Mouse (Mus musculus): ENCODE results near the gene Cep112. TPM values are rescaled to one million over a fixed set of nuclear protein-coding genes. Genes with fewer than 3 reads are reported as not detected.

Gene Cep112
- total RNA-seq, 2 experiments from 2014 or later: 8.3 to 12.8 TPM

GRCm38 (mm10) chr11:108757626-108758430, 332.8 kb downstream of the Cep112 start:
- DNase-seq (ENCODE audit: low spot score in 2 of 2): peak; percentile 24 to 38
- intact Hi-C loops (cut with DNase I): no loop called here

- intact Hi-C loops (cut with DNase I): no loop called here
- DNase-seq (ENCODE audit: low spot score in 2 of 2): no peak
These were observed 345.1 kb downstream of the Cep112 start for GRCm38 (mm10) chr11:108770064-108770463.

- DNase-seq (ENCODE audit: low spot score in 2 of 2): no peak
- intact Hi-C loops (cut with DNase I): no loop called here
These were observed 349.2 kb downstream of the Cep112 start for GRCm38 (mm10) chr11:108774019-108774670.

DNA sequence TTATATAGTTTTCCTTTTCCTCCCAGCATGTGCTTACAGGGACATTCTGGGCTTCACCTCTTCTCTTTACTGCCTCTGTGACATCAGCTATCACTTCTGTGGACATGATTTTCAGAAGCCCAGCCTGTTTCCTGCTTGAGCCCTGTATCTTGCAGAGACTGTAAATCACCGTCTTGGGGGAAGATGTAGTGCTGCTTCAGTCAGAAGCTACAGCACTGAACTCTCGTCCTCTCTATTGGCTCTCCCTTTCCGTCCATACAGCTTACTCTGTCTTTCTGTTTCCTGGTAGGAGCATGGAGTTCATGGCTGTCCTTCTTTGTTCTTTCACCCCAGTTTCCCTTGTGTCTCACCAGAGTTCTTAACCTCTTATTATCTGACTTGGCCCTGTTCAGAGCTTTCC, 352.2 kb downstream of the Cep112 start:
- intact Hi-C loops (cut with DNase I): no loop called here
- no peak for DNase-seq (ENCODE audit: low spot score in 2 of 2)

- intact Hi-C loops (cut with DNase I): no loop called here
- no peak for DNase-seq (ENCODE audit: low spot score in 2 of 2)
These were observed 355.6 kb downstream of the Cep112 start for GRCm38 (mm10) chr11:108780271-108781250.

GRCm38 (mm10) chr11:108798398-108798797, 373.4 kb downstream of the Cep112 start:
- DNase-seq (ENCODE audit: low spot score in 2 of 2): no peak
- intact Hi-C loops (cut with DNase I): no loop called here

DNA sequence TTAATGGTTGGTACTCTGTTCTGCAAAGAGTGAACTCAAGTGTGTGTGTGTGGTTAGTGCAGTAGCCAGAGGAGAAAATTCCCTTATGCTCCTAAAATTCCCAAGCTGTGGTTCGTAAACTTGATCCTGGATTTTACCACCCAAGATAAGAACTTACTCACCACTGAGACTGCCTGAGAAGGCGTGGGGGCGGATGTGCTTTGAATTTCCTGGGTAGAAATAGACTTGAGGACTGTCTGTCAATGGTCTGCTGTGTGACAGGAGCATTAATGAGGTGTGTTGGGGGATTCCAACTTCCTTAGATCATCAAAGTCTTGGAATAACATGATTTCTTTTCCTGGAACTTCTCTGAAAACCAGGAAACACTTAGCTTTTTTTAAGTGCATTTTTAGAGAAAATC, 374.7 kb downstream of the Cep112 start:
- intact Hi-C loops (cut with DNase I): no loop called here
- DNase-seq (ENCODE audit: low spot score in 2 of 2): peak in 1 of 2 experiments; percentile 7

GRCm38 (mm10) chr11:108804030-108804429, 379.0 kb downstream of the Cep112 start:
- intact Hi-C loops (cut with DNase I): no loop called here
- no peak for DNase-seq (ENCODE audit: low spot score in 2 of 2)

- intact Hi-C loops (cut with DNase I): no loop called here
- DNase-seq (ENCODE audit: low spot score in 2 of 2): no peak
These were observed 381.0 kb downstream of the Cep112 start for GRCm38 (mm10) chr11:108805947-108806346.

DNA sequence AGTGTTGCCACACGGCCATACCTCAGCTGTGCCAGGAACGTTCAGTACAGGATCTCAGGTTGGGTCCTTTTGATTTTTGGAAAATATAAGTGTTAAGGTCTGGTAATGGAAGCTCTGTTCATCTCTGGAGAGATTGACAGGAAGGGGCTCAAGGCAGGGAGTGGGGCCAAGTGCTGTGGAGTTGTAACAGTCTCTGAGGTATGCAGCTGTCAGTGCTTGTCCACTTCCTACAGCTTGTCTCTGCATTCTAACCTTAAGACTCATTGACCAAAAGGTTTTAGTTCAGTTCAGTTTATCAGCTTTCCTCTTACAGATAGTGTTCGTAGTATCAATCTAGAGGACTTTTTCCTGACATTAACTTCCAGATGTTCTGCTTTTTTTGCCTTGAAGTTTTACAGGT, 384.6 kb downstream of the Cep112 start:
- intact Hi-C loops (cut with DNase I): no loop called here
- no peak for DNase-seq (ENCODE audit: low spot score in 2 of 2)

- intact Hi-C loops (cut with DNase I): no loop called here
- no peak for DNase-seq (ENCODE audit: low spot score in 2 of 2)
These were observed 396.8 kb downstream of the Cep112 start for GRCm38 (mm10) chr11:108821771-108822170.

GRCm38 (mm10) chr11:108822257-108822656, 397.3 kb downstream of the Cep112 start:
- intact Hi-C loops (cut with DNase I): no loop called here
- no peak for DNase-seq (ENCODE audit: low spot score in 2 of 2)

- intact Hi-C loops (cut with DNase I): no loop called here
- DNase-seq (ENCODE audit: low spot score in 2 of 2): no peak
These were observed 402.3 kb downstream of the Cep112 start for GRCm38 (mm10) chr11:108827321-108827720.

DNA sequence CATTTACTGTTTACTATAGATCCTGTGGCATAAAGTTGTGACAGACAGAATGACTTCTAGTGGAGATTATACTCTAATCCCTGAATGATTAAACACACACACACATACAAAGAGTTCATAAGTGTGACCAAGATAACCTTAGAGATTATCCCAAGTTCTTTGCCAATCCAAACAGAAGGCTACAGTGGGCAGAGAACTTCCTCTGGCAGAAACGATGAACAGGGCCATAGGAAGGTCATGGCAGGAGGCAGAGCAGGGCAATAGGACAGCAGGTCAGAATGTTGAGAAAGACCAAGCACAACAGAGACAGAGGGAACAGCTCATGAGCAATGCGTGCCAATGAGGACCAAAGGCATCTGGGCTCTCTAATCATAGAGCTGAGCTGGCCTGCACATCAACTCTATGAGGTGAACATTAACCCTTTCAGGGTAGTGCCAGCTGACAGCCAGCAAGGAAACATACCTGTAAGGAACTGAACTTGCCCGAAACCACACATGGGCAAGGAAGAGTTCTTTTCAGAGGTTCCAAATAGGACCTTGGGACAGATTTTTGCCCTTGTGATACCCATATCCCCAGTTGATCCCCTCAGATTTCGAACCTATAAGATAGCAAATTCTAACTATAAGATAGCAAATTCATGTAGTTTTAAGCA, 403.5 kb downstream of the Cep112 start:
- intact Hi-C loops (cut with DNase I): no loop called here
- DNase-seq (ENCODE audit: low spot score in 2 of 2): no peak

- DNase-seq (ENCODE audit: low spot score in 2 of 2): no peak
- intact Hi-C loops (cut with DNase I): no loop called here
These were observed 411.7 kb downstream of the Cep112 start for GRCm38 (mm10) chr11:108836706-108837105.

GRCm38 (mm10) chr11:108840195-108840594, 415.2 kb downstream of the Cep112 start:
- DNase-seq (ENCODE audit: low spot score in 2 of 2): no peak
- intact Hi-C loops (cut with DNase I): no loop called here

DNA sequence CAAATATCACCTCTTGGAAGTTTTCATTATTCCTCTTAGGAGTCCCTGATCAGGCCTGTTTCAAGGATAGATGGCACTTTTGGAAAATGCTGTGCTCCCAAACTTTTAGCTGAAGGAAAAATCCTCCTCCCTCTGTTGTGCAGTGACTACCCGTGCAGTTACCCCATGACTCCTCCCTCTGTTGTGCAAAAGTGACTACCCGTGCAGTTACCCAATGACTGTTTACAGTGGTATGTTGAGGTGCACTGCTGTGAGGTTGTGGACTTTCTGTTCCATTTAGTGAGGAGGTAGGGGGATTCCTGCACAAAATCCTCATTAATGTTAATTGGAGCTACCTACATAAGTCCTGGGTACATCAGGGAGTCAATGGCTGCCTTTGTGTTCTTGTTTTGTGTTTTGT, 417.8 kb downstream of the Cep112 start:
- no peak for DNase-seq (ENCODE audit: low spot score in 2 of 2)
- intact Hi-C loops (cut with DNase I): no loop called here

GRCm38 (mm10) chr11:108845971-108846370, 421.0 kb downstream of the Cep112 start:
- intact Hi-C loops (cut with DNase I): no loop called here
- DNase-seq (ENCODE audit: low spot score in 2 of 2): no peak

DNA sequence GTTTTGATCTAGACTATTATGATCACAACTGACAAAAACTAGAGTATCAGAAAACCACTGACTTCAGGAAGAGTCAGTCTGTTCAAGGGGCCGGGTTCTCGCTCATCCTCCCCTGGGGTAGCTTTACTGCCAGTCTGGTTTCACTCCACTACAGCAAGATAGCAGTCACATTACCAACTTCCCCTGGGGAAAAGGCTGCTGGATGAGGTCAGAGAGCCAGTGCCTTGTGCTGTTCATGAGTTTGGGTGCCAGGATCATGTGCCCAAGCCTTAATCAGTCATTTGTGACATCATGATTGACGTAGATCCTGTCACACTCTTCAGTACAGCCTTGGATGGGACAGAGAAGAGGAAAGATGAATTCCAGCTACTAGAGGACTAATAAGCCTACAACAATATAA, 421.5 kb downstream of the Cep112 start:
- no peak for DNase-seq (ENCODE audit: low spot score in 2 of 2)
- intact Hi-C loops (cut with DNase I): no loop called here

DNA sequence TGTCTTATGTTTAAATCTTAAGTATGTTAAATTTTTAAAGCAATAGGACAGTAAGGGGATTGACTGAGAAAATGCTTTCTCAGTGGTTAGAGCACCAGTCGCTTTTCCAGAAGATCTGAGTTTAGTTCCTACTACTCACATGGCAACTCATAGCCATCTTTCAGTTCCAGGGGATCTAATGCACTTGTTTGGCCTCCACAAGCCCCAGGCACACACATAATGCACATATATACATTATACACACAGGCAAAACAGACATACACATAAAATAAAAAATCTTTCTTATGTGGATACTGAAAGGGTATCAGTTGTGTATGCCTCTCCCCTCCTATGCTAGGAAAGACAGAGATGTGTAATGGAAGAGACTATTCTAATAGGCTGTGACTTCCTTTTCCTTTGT, 426.8 kb downstream of the Cep112 start:
- intact Hi-C loops (cut with DNase I): no loop called here
- DNase-seq (ENCODE audit: low spot score in 2 of 2): no peak

All from left cerebral cortex, postnatal 36 days (tissue).